Mouse (Mus musculus) bone marrow, adult 2 months (tissue): ENCODE results near the gene 2210407C18Rik. TPM values are rescaled to one million over a fixed set of nuclear protein-coding genes. Genes with fewer than 3 reads are reported as not detected.

Experiments
- H3K27ac ChIP-seq: fragments of 200-500 bp; 2 replicates; pipeline ENCODE4 v1.5.1; 2012; ENCODE audit warnings: low read depth, mild to moderate bottlenecking, control low read depth, inconsistent platforms, low read length; ENCODE audit not compliant: control insufficient read depth, poor library complexity, insufficient read depth
- H3K4me1 ChIP-seq: fragments of 200-500 bp; 2 replicates; pipeline ENCODE4 v1.6.1; 2011; ENCODE audit warnings: low read length; ENCODE audit not compliant: control insufficient read depth, insufficient read depth
- H3K4me3 ChIP-seq: fragments of 200-500 bp; replicated peaks from 2 replicates; pipeline ENCODE3; 2011; ENCODE audit warnings: mild to moderate bottlenecking, low read depth, low read length, control low read depth; ENCODE audit not compliant: control insufficient read depth
- CTCF ChIP-seq: fragments of 200-500 bp; IDR thresholded peaks from 2 replicates; pipeline ENCODE4 v1.5.1; 2011; ENCODE audit warnings: low read length, control low read depth; ENCODE audit not compliant: control insufficient read depth, insufficient read depth
- POLR2A ChIP-seq: fragments of 200-500 bp; IDR thresholded peaks from 2 replicates; pipeline ENCODE4 v1.6.1; 2011; ENCODE audit warnings: low read depth, mild to moderate bottlenecking, control low read depth, low read length, borderline replicate concordance; ENCODE audit not compliant: control insufficient read depth
- WGBS: fragments of 180-500 bp; shearing (Covaris S2); methylation state at CpG from one replicate; pipeline ENCODE4 v1.1.7; 2018; 5-methylcytosine and 5-hydroxymethylcytosine counted together
- polyA plus RNA-seq: library from polyadenylated mRNA; stranded (reverse); fragments of >200 nt; gene quantifications from 2 replicates; pipeline ENCODE4 v1.2.4, GENCODE M21; 2011; ENCODE audit warnings: low replicate concordance; ENCODE audit not compliant: missing spikeins, insufficient read depth, insufficient read length

Gene 2210407C18Rik
- polyA plus RNA-seq, 1 experiment = not detected

DNA sequence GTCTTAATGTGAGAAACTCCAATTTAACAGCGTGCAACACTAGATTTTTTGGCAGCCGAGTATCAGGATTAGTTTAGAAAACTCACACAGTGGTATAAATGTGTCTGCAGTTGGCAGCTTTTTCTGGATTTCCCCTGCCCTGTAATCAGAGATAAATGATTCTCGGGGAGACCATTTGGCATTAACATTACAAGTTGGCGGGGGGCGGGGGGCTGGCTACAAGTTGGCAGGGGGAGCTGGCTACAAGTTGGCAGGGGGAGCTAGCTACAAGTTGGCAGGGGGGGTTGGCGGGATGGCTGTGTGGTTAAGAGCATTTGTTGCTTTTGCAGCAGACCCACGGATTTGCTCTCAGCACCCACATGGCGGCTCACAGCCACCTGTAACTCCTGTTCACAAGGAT is 37.2 kb downstream of the 2210407C18Rik start:
- H3K27ac ChIP-seq = no peak overlapping the region
- TF ChIP-seq CTCF (no peak), POLR2A (no peak)
- 73% methylated on average over 8 of the region's 8 CpGs for WGBS
- no peaks in the 10 kb centered on the region for H3K4me1 ChIP-seq
- H3K4me3 ChIP-seq = no peak overlapping the region

DNA sequence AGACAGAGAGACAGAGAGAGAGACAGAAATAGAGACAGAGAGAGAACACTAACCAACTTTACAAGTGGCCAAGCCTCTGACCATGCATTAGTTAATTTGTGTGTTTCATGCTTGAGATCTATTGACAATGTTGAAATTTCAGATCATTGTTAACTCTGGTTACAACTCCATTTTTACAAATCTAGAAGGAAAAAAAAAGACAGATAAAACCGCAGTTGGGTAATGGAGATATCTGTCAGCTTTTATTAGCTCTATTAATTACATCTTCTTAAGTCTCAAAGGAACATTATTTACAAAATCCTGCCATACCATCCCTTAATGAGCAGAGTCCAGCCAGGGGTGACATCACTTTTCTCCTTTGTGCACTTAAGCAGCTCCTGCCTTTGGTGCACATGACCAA is 38.4 kb downstream of the 2210407C18Rik start, which contains the start of gene Olfr325:
Olfr325 (plus strand) TSS at position 301 of the 400 bp plus-strand sequence.
- WGBS = 72% methylated on average over 1 of the region's 1 CpGs
- TF ChIP-seq CTCF (no peak), POLR2A (no peak)
- no peak within 1 kb of the TSS for H3K27ac ChIP-seq
- no peaks in the 10 kb centered on the region for H3K4me1 ChIP-seq
- H3K4me3 ChIP-seq = no peak within 1 kb of the TSS

DNA sequence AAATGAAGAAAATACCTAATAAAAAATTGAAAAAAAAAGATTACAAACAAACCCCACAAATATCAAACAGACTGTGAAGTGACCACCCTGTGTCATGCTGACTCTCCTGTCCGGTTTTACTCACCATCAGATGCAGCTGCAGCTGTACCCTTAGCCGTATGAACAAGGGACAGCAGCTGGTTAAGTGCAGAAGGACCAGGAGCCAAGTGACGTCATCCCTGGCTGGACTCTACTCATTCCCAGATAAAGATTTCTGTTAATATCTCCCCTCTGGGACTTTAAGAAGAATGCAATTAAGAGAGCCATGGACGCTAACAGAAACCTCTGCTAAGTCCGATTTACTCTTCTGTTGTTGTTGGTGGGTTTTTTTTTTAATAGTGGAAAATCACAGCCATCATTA is 45.5 kb downstream of the 2210407C18Rik start, which contains the start of gene Olfr224:
Olfr224 (minus strand) TSS at position 149 of the 400 bp plus-strand sequence.
- Histone ChIP-seq H3K27ac (no peak within 1 kb of the TSS), H3K4me1 (no peaks in the 10 kb centered on the region), H3K4me3 (no peak within 1 kb of the TSS)
- WGBS = 75% methylated on average over 5 of the region's 5 CpGs
- no peak for TF ChIP-seq POLR2A

Other genes with a start within 250 kb of the 2210407C18Rik start
- gene Lypd8, start 237.0 kb downstream of the 2210407C18Rik start, polyA plus RNA-seq = not detected in 2 replicates
- not detected in 2 replicates for gene 1810065E05Rik, start 195.0 kb downstream of the 2210407C18Rik start, polyA plus RNA-seq
- gene Gm12253, start 183.5 kb downstream of the 2210407C18Rik start, polyA plus RNA-seq = not detected in 2 replicates
- gene Lypd9, start 163.2 kb downstream of the 2210407C18Rik start, polyA plus RNA-seq = not detected in 2 replicates
- gene Olfr30, start 153.8 kb downstream of the 2210407C18Rik start, polyA plus RNA-seq = not detected in 2 replicates
- not detected in 2 replicates for gene Olfr332, start 123.5 kb downstream of the 2210407C18Rik start, polyA plus RNA-seq
- not detected in 2 replicates for gene Olfr331, start 113.5 kb downstream of the 2210407C18Rik start, polyA plus RNA-seq
- gene Olfr330, start 81.2 kb downstream of the 2210407C18Rik start, polyA plus RNA-seq = not detected in 2 replicates
- not detected in 2 replicates for gene Olfr329-ps, start 69.7 kb downstream of the 2210407C18Rik start, polyA plus RNA-seq
- not detected in 2 replicates for gene Olfr328, start 60.4 kb downstream of the 2210407C18Rik start, polyA plus RNA-seq
- gene Olfr224, start 45.5 kb downstream of the 2210407C18Rik start, polyA plus RNA-seq = not detected in 2 replicates
- not detected in 2 replicates for gene Olfr325, start 38.3 kb downstream of the 2210407C18Rik start, polyA plus RNA-seq
- not detected in 2 replicates for gene Olfr324, start 21.0 kb downstream of the 2210407C18Rik start, polyA plus RNA-seq
- not detected in 2 replicates for gene Olfr323, start 14.4 kb upstream of the 2210407C18Rik start, polyA plus RNA-seq
- gene Trim58, start 24.4 kb upstream of the 2210407C18Rik start, polyA plus RNA-seq = 24.8 and 27.5 TPM in 2 replicates
- gene Olfr322, start 42.7 kb upstream of the 2210407C18Rik start, polyA plus RNA-seq = 0.77 TPM in 1 of 2 replicates, not detected in the other
- not detected in 2 replicates for gene Olfr320, start 65.0 kb upstream of the 2210407C18Rik start, polyA plus RNA-seq
- gene Olfr319, start 83.1 kb upstream of the 2210407C18Rik start, polyA plus RNA-seq = not detected in 2 replicates
- not detected in 2 replicates for gene Olfr318, start 107.9 kb upstream of the 2210407C18Rik start, polyA plus RNA-seq
- gene Olfr317, start 123.1 kb upstream of the 2210407C18Rik start, polyA plus RNA-seq = not detected in 2 replicates
- gene Olfr316, start 136.7 kb upstream of the 2210407C18Rik start, polyA plus RNA-seq = not detected in 2 replicates
- not detected in 2 replicates for gene Olfr315, start 157.1 kb upstream of the 2210407C18Rik start, polyA plus RNA-seq
- gene Olfr314, start 166.9 kb upstream of the 2210407C18Rik start, polyA plus RNA-seq = not detected in 2 replicates
- gene Fam183b, start 185.9 kb upstream of the 2210407C18Rik start, polyA plus RNA-seq = not detected in 2 replicates
- not detected in 2 replicates for gene Olfr313, start 198.9 kb upstream of the 2210407C18Rik start, polyA plus RNA-seq
- not detected in 2 replicates for gene Olfr312, start 213.2 kb upstream of the 2210407C18Rik start, polyA plus RNA-seq
- not detected in 2 replicates for gene Olfr311, start 223.2 kb upstream of the 2210407C18Rik start, polyA plus RNA-seq
- 1.4 and 1.6 TPM in 2 replicates for gene Gm12258, start 231.1 kb upstream of the 2210407C18Rik start, polyA plus RNA-seq